Mouse (Mus musculus) midbrain, embryonic 11.5 days (tissue): ENCODE measurements around the gene Mgat5. TPM values are rescaled to one million over a fixed set of nuclear protein-coding genes. Genes with fewer than 3 reads are reported as not detected.

ENCODE experiments used
- ATAC-seq: fragments of 200-750 bp; cut with Nextera tagmentation; 2 replicates; pipeline ENCODE4 v1.8.0; 2017; ENCODE audit warnings: moderate TSS enrichment, moderate library complexity; ENCODE audit not compliant: low FRiP score
- DNase-seq: peaks from one replicate; pipeline ENCODE4 v3.0.0; 2015; ENCODE audit warnings: low spot score; ENCODE audit errors: missing footprints
- H3K27ac ChIP-seq: fragments of 300-500 bp; sonication (generic); 2 replicates; pipeline ENCODE4 v1.5.1; 2014; ENCODE audit warnings: low read depth, low read length
- H3K27me3 ChIP-seq: fragments of 300-500 bp; sonication (generic); 2 replicates; pipeline ENCODE4 v1.6.1; 2014; ENCODE audit warnings: mild to moderate bottlenecking, low read length, moderate library complexity, mixed read lengths; ENCODE audit not compliant: control insufficient read depth, insufficient read depth
- H3K36me3 ChIP-seq: fragments of 300-500 bp; sonication (generic); 2 replicates; pipeline ENCODE4 v1.6.1; 2014; ENCODE audit warnings: mild to moderate bottlenecking, low read length, moderate library complexity, mixed read lengths; ENCODE audit not compliant: control insufficient read depth, insufficient read depth
- H3K4me1 ChIP-seq: fragments of 300-500 bp; sonication (generic); 2 replicates; pipeline ENCODE4 v1.6.1; 2014; ENCODE audit warnings: low read length; ENCODE audit not compliant: control insufficient read depth, insufficient read depth
- H3K4me2 ChIP-seq: fragments of 300-500 bp; sonication (generic); 2 replicates; pipeline ENCODE4 v1.6.1; 2014; ENCODE audit warnings: mild to moderate bottlenecking, moderate library complexity
- H3K4me3 ChIP-seq: fragments of 300-500 bp; sonication (generic); 2 replicates; pipeline ENCODE4 v1.5.1; 2014; ENCODE audit warnings: low read depth, low read length
- H3K9ac ChIP-seq: fragments of 300-500 bp; sonication (generic); 2 replicates; pipeline ENCODE4 v1.6.1; 2014; ENCODE audit warnings: low read length
- H3K9me3 ChIP-seq: fragments of 300-500 bp; sonication (generic); 2 replicates; pipeline ENCODE4 v1.6.1; 2016; ENCODE audit warnings: low read length; ENCODE audit not compliant: control insufficient read depth
- WGBS: fragments of 180-500 bp; shearing (Covaris S2); extraction: QIAGEN DNeasy Blood & Tissue Kit; methylation state at CpG from one replicate; pipeline ENCODE4 v1.1.7; 2014; 5-methylcytosine and 5-hydroxymethylcytosine counted together
- polyA plus RNA-seq: library from polyadenylated mRNA; unstranded; fragments of >200 nt; fragmentation: Nextera tagmentation; extraction: Ambion mirVana; gene quantifications from 2 replicates; pipeline ENCODE4 v1.2.1, GENCODE M21; 2014

Gene Mgat5
- polyA plus RNA-seq, 1 experiment from 2014 or later = 6.9 TPM

GRCm38 (mm10) chr1:127368513-127368912, 163.7 kb downstream of the Mgat5 start:
- no peaks in the 10 kb centered on the region for H3K9me3 ChIP-seq
- no peak overlapping the region for H3K9ac ChIP-seq
- H3K27ac ChIP-seq = no peak overlapping the region
- H3K4me2 ChIP-seq = no peak overlapping the region
- H3K36me3 ChIP-seq = 0 out of 2 replicates have a peak, but pooled peaks cover 3% of the 10 kb centered on the region
- H3K27me3 ChIP-seq = no peaks in the 10 kb centered on the region
- H3K4me3 ChIP-seq = no peak overlapping the region
- WGBS = 89% methylated on average over 8 of the region's 8 CpGs
- DNase-seq = no peak
- no peaks in the 10 kb centered on the region for H3K4me1 ChIP-seq
- ATAC-seq = no peak

DNA sequence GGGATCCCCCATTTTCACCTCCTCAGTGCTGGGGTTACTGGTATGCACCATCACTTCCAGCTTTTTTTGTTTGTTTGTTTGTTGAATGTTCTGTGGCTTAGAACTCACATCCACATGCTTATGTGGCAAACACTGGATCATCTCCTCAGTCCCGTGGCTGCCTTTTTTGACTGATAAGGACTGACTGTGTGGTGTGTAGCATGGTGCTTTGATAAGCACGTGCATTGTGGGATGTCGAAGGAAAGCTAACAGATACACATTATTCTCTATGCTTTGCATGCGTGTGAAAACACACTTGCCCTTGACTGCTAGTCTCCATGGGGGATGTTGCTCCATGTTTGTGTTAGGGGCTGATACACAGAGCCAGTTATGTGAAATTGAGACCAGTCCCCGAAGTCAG, 164.7 kb downstream of the Mgat5 start:
- no peak overlapping the region for H3K4me2 ChIP-seq
- no peaks in the 10 kb centered on the region for H3K27me3 ChIP-seq
- 0 out of 2 replicates have a peak, but pooled peaks cover 2% of the 10 kb centered on the region for H3K4me1 ChIP-seq
- WGBS = 89% methylated on average over 5 of the region's 5 CpGs
- no peak overlapping the region for H3K4me3 ChIP-seq
- no peaks in the 10 kb centered on the region for H3K9me3 ChIP-seq
- 0 out of 2 replicates have a peak, but pooled peaks cover 3% of the 10 kb centered on the region for H3K36me3 ChIP-seq
- no peak overlapping the region for H3K27ac ChIP-seq
- H3K9ac ChIP-seq = no peak overlapping the region
- ATAC-seq (no peak), DNase-seq (no peak)

DNA sequence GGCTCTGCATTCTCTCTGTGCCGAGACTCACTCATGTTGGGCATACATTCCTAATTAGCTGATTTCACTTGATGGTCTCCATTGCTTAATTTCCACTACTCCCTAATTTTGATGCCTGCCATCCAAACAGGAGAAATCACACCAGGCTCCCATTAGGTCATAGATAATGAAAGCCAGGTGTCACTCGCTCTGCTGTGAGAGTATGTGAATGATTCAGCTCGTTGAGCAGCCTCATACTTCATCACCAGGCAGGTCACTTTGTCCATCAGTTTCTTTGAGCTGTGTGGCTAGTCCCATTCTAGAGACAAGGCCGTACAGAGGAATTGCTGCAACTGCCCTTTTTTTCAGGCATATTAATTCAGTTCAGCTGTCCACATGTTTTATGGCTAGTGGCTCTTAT, 167.3 kb downstream of the Mgat5 start:
- Histone ChIP-seq H3K4me3 (no peak overlapping the region), H3K27me3 (no peaks in the 10 kb centered on the region), H3K27ac (no peak overlapping the region), H3K4me1 (0 out of 2 replicates have a peak, but pooled peaks cover 2% of the 10 kb centered on the region), H3K4me2 (no peak overlapping the region), H3K36me3 (no peaks in the 10 kb centered on the region), H3K9ac (no peak overlapping the region), H3K9me3 (no peaks in the 10 kb centered on the region)
- DNase-seq (no peak), ATAC-seq (no peak)
- WGBS = 78% methylated on average over 4 of the region's 4 CpGs

DNA sequence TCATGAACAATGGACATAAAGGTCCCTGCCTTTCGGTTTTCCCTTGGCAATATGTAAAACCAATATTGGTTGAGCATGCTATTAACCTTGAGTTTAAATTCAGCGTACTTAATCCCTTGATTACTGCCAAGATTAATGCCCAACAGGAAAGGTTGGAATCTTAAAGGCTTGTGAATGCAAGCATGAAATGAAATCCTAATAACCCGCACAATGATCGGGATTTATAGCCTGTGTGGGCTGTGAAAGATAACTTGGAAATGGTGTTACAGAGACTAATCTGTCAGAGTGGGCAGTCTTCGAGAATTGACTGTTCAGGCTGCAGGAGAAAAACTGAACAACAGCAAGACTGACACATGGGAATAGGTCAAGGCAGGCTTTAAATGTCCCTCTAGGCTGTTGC, 168.7 kb downstream of the Mgat5 start:
- H3K4me1 ChIP-seq = 0 out of 2 replicates have a peak, but pooled peaks cover 2% of the 10 kb centered on the region
- no peak for DNase-seq
- H3K9me3 ChIP-seq = no peaks in the 10 kb centered on the region
- H3K9ac ChIP-seq = no peak overlapping the region
- no peak overlapping the region for H3K4me3 ChIP-seq
- peak; percentile 23; the same call in 1 of the 2 replicates for ATAC-seq
- no peaks in the 10 kb centered on the region for H3K36me3 ChIP-seq
- H3K4me2 ChIP-seq = no peak overlapping the region
- no peaks in the 10 kb centered on the region for H3K27me3 ChIP-seq
- 0 out of 2 replicates have a peak overlapping the region, but pooled peaks have one; percentile 20 for H3K27ac ChIP-seq
- 59% methylated on average over 5 of the region's 5 CpGs for WGBS

DNA sequence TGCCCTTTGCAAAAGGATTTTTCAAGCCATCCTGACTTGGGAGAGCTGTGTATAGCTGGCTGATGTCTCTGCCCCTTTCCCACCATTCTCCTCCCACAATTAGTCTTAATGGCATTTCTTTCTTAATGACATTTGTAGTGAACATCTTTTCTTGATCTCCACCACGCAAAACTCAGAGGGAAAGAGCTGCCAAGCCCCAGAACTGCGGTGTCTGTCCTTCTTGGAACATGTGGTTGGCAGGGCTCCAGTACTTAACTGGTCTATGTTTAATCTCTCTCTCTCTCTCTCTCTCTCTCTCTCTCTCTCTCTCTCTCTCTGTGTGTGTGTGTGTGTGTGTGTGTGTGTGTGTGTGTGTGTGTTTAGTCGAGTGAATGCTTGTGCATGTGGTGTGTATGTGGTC, 169.3 kb downstream of the Mgat5 start:
- no peak for DNase-seq
- Histone ChIP-seq H3K9ac (no peak overlapping the region), H3K4me2 (no peak overlapping the region), H3K36me3 (no peaks in the 10 kb centered on the region), H3K4me1 (0 out of 2 replicates have a peak, but pooled peaks cover 2% of the 10 kb centered on the region), H3K27ac (no peak overlapping the region), H3K9me3 (no peaks in the 10 kb centered on the region), H3K27me3 (no peaks in the 10 kb centered on the region), H3K4me3 (no peak overlapping the region)
- ATAC-seq = no peak
- 88% methylated on average over 3 of the region's 3 CpGs for WGBS

- H3K9me3 ChIP-seq = no peaks in the 10 kb centered on the region
- no peaks in the 10 kb centered on the region for H3K36me3 ChIP-seq
- no peaks in the 10 kb centered on the region for H3K4me1 ChIP-seq
- no peak overlapping the region for H3K4me2 ChIP-seq
- 30% methylated on average over 4 of the region's 4 CpGs for WGBS
- ATAC-seq (no peak), DNase-seq (no peak)
- H3K27ac ChIP-seq = no peak overlapping the region
- no peak overlapping the region for H3K4me3 ChIP-seq
- H3K27me3 ChIP-seq = no peaks in the 10 kb centered on the region
- no peak overlapping the region for H3K9ac ChIP-seq
Observed at GRCm38 (mm10) chr1:127380140-127380539, 175.3 kb downstream of the Mgat5 start.

DNA sequence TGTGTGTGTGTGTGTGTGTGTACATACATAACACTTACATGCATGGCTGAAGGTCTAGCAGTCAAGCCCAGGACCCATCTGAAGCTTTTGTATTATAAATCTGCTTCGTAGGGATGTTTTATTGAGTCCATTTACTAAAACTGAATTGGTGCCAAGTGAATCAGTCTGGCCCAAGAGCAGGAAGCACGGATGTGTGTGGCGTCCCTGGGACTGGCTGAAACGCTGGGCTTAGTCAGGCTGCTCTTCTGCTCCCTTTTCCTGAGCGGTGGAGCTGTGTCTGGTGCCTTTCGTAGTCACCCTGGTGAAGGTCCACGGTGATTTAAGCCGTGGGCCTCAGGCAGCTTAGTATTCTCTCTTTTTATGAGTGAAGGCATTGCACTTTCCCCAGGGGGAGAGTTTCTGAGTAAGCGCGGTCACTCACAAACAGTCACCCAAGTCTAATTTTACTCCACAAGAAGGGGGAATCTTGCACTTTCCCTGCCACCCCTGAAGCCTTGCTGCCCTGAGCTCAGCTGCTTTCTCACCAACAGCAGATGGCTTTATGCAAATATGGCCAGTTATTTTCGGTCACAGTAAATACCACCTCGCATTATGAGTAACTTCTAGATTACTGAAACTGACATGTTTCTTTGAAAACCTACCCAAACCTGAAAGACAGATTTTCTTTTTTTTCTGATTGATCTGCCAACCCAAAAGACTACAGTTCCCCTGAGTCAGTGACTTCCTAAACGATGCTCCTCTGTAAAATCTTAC, 176.1 kb downstream of the Mgat5 start:
- DNase-seq = no peak
- Histone ChIP-seq H3K4me2 (no peak overlapping the region), H3K27me3 (no peaks in the 10 kb centered on the region), H3K9ac (no peak overlapping the region), H3K27ac (no peak overlapping the region), H3K9me3 (no peaks in the 10 kb centered on the region), H3K4me1 (no peaks in the 10 kb centered on the region), H3K4me3 (no peak overlapping the region), H3K36me3 (no peaks in the 10 kb centered on the region)
- WGBS = 74% methylated on average over 13 of the region's 13 CpGs
- no peak for ATAC-seq

DNA sequence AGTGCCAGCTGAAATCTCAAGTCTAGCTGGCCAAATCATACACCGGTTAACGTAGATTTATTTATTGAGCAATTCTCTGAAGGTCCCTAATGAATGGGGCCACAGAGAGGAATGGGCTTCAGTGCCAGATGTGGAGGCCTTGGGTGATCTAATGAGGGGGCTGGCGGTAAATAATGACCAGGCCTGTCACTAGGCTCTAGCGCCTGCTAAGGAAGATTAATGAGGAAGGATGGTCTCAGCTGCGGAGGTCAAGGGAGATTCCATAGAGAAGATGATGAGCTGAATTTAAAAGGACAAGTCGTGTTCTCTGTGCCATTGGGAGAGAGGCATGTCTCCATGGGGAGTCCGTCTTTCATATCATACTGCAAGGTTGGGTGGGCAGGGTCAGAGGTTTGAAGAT, 178.3 kb downstream of the Mgat5 start:
- Histone ChIP-seq H3K27ac (no peak overlapping the region), H3K36me3 (no peaks in the 10 kb centered on the region), H3K4me3 (no peak overlapping the region), H3K4me1 (no peaks in the 10 kb centered on the region), H3K4me2 (no peak overlapping the region), H3K9ac (no peak overlapping the region), H3K9me3 (no peaks in the 10 kb centered on the region), H3K27me3 (no peaks in the 10 kb centered on the region)
- 85% methylated on average over 7 of the region's 7 CpGs for WGBS
- DNase-seq (no peak), ATAC-seq (no peak; the same call in 1 of the 2 replicates)

- Histone ChIP-seq H3K4me1 (no peaks in the 10 kb centered on the region), H3K4me3 (no peak overlapping the region), H3K36me3 (peaks cover 2% of the 10 kb centered on the region; the same call in 1 of the 2 replicates), H3K9me3 (no peaks in the 10 kb centered on the region), H3K4me2 (no peak overlapping the region), H3K27ac (no peak overlapping the region), H3K27me3 (no peaks in the 10 kb centered on the region), H3K9ac (no peak overlapping the region)
- whole genome bisulfite sequencing = 76% methylated on average over 7 of the region's 7 CpGs
- DNase-seq (no peak), ATAC-seq (no peak)
Observed at GRCm38 (mm10) chr1:127387226-127387625, 182.4 kb downstream of the Mgat5 start.
